Comparison of ENCODE assay signal across 24 mouse cellular contexts in genomic region chr1:91011336-91011735, GRCm38 (mm10). TPM values are rescaled to one million over a fixed set of nuclear protein-coding genes. Genes with fewer than 3 reads are reported as not detected.
A peak's percentile ranks its signal among the peaks of the same experiment; 100 is the strongest.
DNase-seq lines count a peak whose midpoint lies in the region; ATAC-seq and TF ChIP-seq lines count a peak whose summit lies in the region.
"Had no signal": no experiment of that assay in that cellular context is flagged by ENCODE, and none has a peak within 500 bp of the region (broad histone marks: within the 10 kb centered on the region; RNA-seq: fewer than 3 reads in every experiment).

No protein-coding gene starts in this region.

- H3K9me3 ChIP-seq in forebrain, embryonic 11.5 days (ENCODE audit: control insufficient read depth, low read length): no peaks in the 10 kb centered on the region
- no peaks in the 10 kb centered on the region for H3K9me3 ChIP-seq in forebrain, embryonic 14.5 days (replicated peaks; ENCODE audit: control insufficient read depth, low read length)
- no peaks in the 10 kb centered on the region for H3K9me3 ChIP-seq in heart, embryonic 10.5 days
- H3K9me3 ChIP-seq in heart, embryonic 15.5 days (replicated peaks): no peaks in the 10 kb centered on the region
- H3K9me3 ChIP-seq in heart, postnatal 0 days (replicated peaks; ENCODE audit: control insufficient read depth, low read length): no peaks in the 10 kb centered on the region
- H3K9me3 ChIP-seq: embryonic facial prominence, embryonic 13.5 days; forebrain, embryonic 15.5 days; hindbrain, embryonic 15.5 days; kidney, embryonic 15.5 days had no signal

- DNase-seq in forebrain, embryonic 11.5 days (ENCODE audit: low spot score): peak; percentile 17
- DNase-seq in forebrain, embryonic 14.5 days (ENCODE audit: low spot score): no peak
- DNase-seq in heart, embryonic 10.5 days (ENCODE audit: low spot score): no peak
- DNase-seq in heart, adult 8-10 months (ENCODE audit: low spot score): no peak
- no peak for DNase-seq in heart, adult 9 months (ENCODE audit: low spot score in 2 of 2)
- no peak for DNase-seq in heart, postnatal 0 days (ENCODE audit: low spot score)
- DNase-seq: adrenal gland, postnatal 25 days; cerebellum, adult 18-20 months; cerebellum, adult 9-11 months; cerebellum, postnatal 36 days; gastrocnemius, postnatal 10 days; kidney, adult 2 months had no signal

- 89% methylated on average over 3 of the region's 3 CpGs for WGBS in forebrain, embryonic 11.5 days
- 79% methylated on average over 3 of the region's 3 CpGs for WGBS in forebrain, embryonic 14.5 days
- WGBS in heart, embryonic 10.5 days: 83% methylated on average over 3 of the region's 3 CpGs
- 70% methylated on average over 3 of the region's 3 CpGs for WGBS in heart, embryonic 15.5 days
- WGBS in heart, postnatal 0 days: 61% methylated on average over 3 of the region's 3 CpGs

- H3K4me3 ChIP-seq in forebrain, embryonic 11.5 days (ENCODE audit: low read depth, low read length): no peak overlapping the region
- no peak overlapping the region for H3K4me3 ChIP-seq in forebrain, embryonic 14.5 days (ENCODE audit: low read depth, low read length)
- no peak overlapping the region for H3K4me3 ChIP-seq in heart, embryonic 10.5 days
- H3K4me3 ChIP-seq in heart, embryonic 15.5 days: no peak overlapping the region
- H3K4me3 ChIP-seq in heart, postnatal 0 days (ENCODE audit: low read depth, low read length): no peak overlapping the region
- H3K4me3 ChIP-seq: embryonic facial prominence, embryonic 13.5 days; forebrain, embryonic 15.5 days; hindbrain, embryonic 15.5 days; kidney, embryonic 15.5 days had no signal

- no peak overlapping the region for H3K4me2 ChIP-seq in forebrain, embryonic 11.5 days (ENCODE audit: low read depth, low read length, severe bottlenecking)
- H3K4me2 ChIP-seq in forebrain, embryonic 14.5 days (ENCODE audit: low read length): no peak overlapping the region
- no peak overlapping the region for H3K4me2 ChIP-seq in heart, embryonic 15.5 days
- no peak overlapping the region for H3K4me2 ChIP-seq in heart, postnatal 0 days (ENCODE audit: low read depth, low read length)
- H3K4me2 ChIP-seq: embryonic facial prominence, embryonic 13.5 days; forebrain, embryonic 15.5 days; hindbrain, embryonic 15.5 days; kidney, embryonic 15.5 days had no signal

- H3K4me1 ChIP-seq in forebrain, embryonic 11.5 days (replicated peaks; ENCODE audit: control insufficient read depth, insufficient read depth, low read length): no peaks in the 10 kb centered on the region
- H3K4me1 ChIP-seq in forebrain, embryonic 14.5 days (ENCODE audit: control insufficient read depth, insufficient read depth, low read length): no peaks in the 10 kb centered on the region
- peaks cover 89% of the 10 kb centered on the region for H3K4me1 ChIP-seq in heart, embryonic 10.5 days
- H3K4me1 ChIP-seq in heart, embryonic 15.5 days (replicated peaks): peaks cover 82% of the 10 kb centered on the region
- H3K4me1 ChIP-seq in heart, postnatal 0 days (ENCODE audit: control insufficient read depth, insufficient read depth): peaks cover 69% of the 10 kb centered on the region
- H3K4me1 ChIP-seq: forebrain, embryonic 15.5 days had no signal

- TF ChIP-seq CTCF in heart, postnatal 0 days (IDR thresholded peaks at IDR 0.05; ENCODE audit: low read depth): no peak

- H3K36me3 ChIP-seq in forebrain, embryonic 11.5 days (ENCODE audit: control insufficient read depth, insufficient read depth, low read length): no peaks in the 10 kb centered on the region
- H3K36me3 ChIP-seq in forebrain, embryonic 14.5 days (ENCODE audit: control insufficient read depth, insufficient read depth, low read length): no peaks in the 10 kb centered on the region
- 0 out of 2 replicates have a peak, but pooled peaks cover 2% of the 10 kb centered on the region for H3K36me3 ChIP-seq in heart, embryonic 10.5 days
- no peaks in the 10 kb centered on the region for H3K36me3 ChIP-seq in heart, embryonic 15.5 days
- no peaks in the 10 kb centered on the region; the same call in 1 of the 2 replicates for H3K36me3 ChIP-seq in heart, postnatal 0 days (replicated peaks; ENCODE audit: control insufficient read depth, insufficient read depth, low read length)
- H3K36me3 ChIP-seq: embryonic facial prominence, embryonic 13.5 days; forebrain, embryonic 15.5 days; hindbrain, embryonic 15.5 days; kidney, embryonic 15.5 days had no signal

- ATAC-seq in forebrain, embryonic 11.5 days (replicated peaks; ENCODE audit: low FRiP score): no peak
- ATAC-seq in forebrain, embryonic 14.5 days: no peak
- no peak for ATAC-seq in heart, embryonic 15.5 days (replicated peaks; ENCODE audit: insufficient number of reproducible peaks, insufficient read depth, low FRiP score, low read depth)
- ATAC-seq in heart, postnatal 0 days (ENCODE audit: insufficient read depth, low read depth): no peak
- no peak for ATAC-seq in granulocyte monocyte progenitor cell, adult 5-6 weeks (replicated peaks; ENCODE audit: poor library complexity, severe bottlenecking)
- ATAC-seq: forebrain, embryonic 15.5 days; intestine, embryonic 16.5 days had no signal

- no peak overlapping the region for H3K27ac ChIP-seq in forebrain, embryonic 11.5 days (ENCODE audit: low read depth, low read length)
- H3K27ac ChIP-seq in forebrain, embryonic 14.5 days (ENCODE audit: low read depth, low read length): no peak overlapping the region
- H3K27ac ChIP-seq in heart, embryonic 10.5 days: peak overlapping the region; percentile 84
- peak overlapping the region; percentile 98 for H3K27ac ChIP-seq in heart, embryonic 15.5 days
- peak overlapping the region; percentile 98 for H3K27ac ChIP-seq in heart, postnatal 0 days (ENCODE audit: low read depth)
- H3K27ac ChIP-seq: embryonic facial prominence, embryonic 13.5 days; forebrain, embryonic 15.5 days; hindbrain, embryonic 15.5 days; kidney, embryonic 15.5 days had no signal

- H3K27me3 ChIP-seq in forebrain, embryonic 11.5 days (ENCODE audit: control insufficient read depth, insufficient read depth, low read length): no peaks in the 10 kb centered on the region
- no peaks in the 10 kb centered on the region for H3K27me3 ChIP-seq in forebrain, embryonic 14.5 days (replicated peaks; ENCODE audit: control insufficient read depth, insufficient read depth, low read length)
- H3K27me3 ChIP-seq in heart, embryonic 10.5 days (ENCODE audit: insufficient read depth, poor library complexity, severe bottlenecking): no peaks in the 10 kb centered on the region
- no peaks in the 10 kb centered on the region for H3K27me3 ChIP-seq in heart, embryonic 15.5 days
- H3K27me3 ChIP-seq in heart, postnatal 0 days (ENCODE audit: control insufficient read depth, insufficient read depth, low read length): no peaks in the 10 kb centered on the region
- H3K27me3 ChIP-seq: embryonic facial prominence, embryonic 13.5 days; forebrain, embryonic 15.5 days; hindbrain, embryonic 15.5 days; kidney, embryonic 15.5 days had no signal

- no peak for TF ChIP-seq EP300 in heart, postnatal 0 days (IDR thresholded peaks at IDR 0.05; ENCODE audit: low read depth)

- no peak overlapping the region for H3K9ac ChIP-seq in forebrain, embryonic 11.5 days (ENCODE audit: low read length)
- H3K9ac ChIP-seq in forebrain, embryonic 14.5 days (ENCODE audit: low read length): no peak overlapping the region
- H3K9ac ChIP-seq in heart, embryonic 15.5 days: no peak overlapping the region
- H3K9ac ChIP-seq in heart, postnatal 0 days (replicated peaks; ENCODE audit: low read depth, low read length): peak overlapping the region; percentile 8; the same call in 1 of the 2 replicates
- H3K9ac ChIP-seq: embryonic facial prominence, embryonic 13.5 days; forebrain, embryonic 15.5 days; hindbrain, embryonic 15.5 days; kidney, embryonic 15.5 days had no signal

RNA-seq across cellular contexts. Expression of gene Lrrfip1, which starts 12.8 kb away (rescaled TPM):
- 21.4 and 22.1 TPM in 2 replicates for polyA plus RNA-seq in forebrain, embryonic 11.5 days (2014; fragmentation: Nextera tagmentation; extraction: Ambion mirVana)
- polyA plus RNA-seq in forebrain, embryonic 14.5 days (2014; fragmentation: Nextera tagmentation; extraction: Ambion mirVana): 27.2 and 35.6 TPM in 2 replicates
- polyA plus RNA-seq in heart, embryonic 10.5 days (2016; fragmentation: Nextera tagmentation; extraction: Ambion mirVana): 91.6 and 129 TPM in 2 replicates
- total RNA-seq in heart, adult 8-10 months (2022): 10 to 100 TPM; 55.4 to 72.1 (median 61.1) TPM
- 136 and 149 TPM in 2 replicates for polyA plus RNA-seq in heart, embryonic 15.5 days (2015; fragmentation: Nextera tagmentation; extraction: Ambion mirVana)
- total RNA-seq in heart, postnatal 0 days (2014; rRNA removed; ENCODE audit: low replicate concordance): 120 and 135 TPM in 2 replicates
- polyA plus RNA-seq in heart, postnatal 0 days (2015; fragmentation: Nextera tagmentation; extraction: Ambion mirVana): 140 and 168 TPM in 2 replicates
- 61.3 and 114 TPM in 2 replicates for total RNA-seq in granulocyte monocyte progenitor cell, adult 5-6 weeks (2014; fragmentation: Nextera tagmentation)
- 121 and 131 TPM in 2 replicates for total RNA-seq in granulocyte monocyte progenitor cell, adult 5-6 weeks (2017)

RNA-seq across cellular contexts. Expression of gene Rab17, which starts 41.9 kb away (rescaled TPM):
- not detected in 2 replicates for polyA plus RNA-seq in forebrain, embryonic 11.5 days (2014; fragmentation: Nextera tagmentation; extraction: Ambion mirVana)
- 0.11 and 0.36 TPM in 2 replicates for polyA plus RNA-seq in forebrain, embryonic 14.5 days (2014; fragmentation: Nextera tagmentation; extraction: Ambion mirVana)
- 0.71 and 0.94 TPM in 2 replicates for polyA plus RNA-seq in heart, embryonic 10.5 days (2016; fragmentation: Nextera tagmentation; extraction: Ambion mirVana)
- 1 to 10 TPM; 2.0 to 4.4 (median 3.3) TPM for total RNA-seq in heart, adult 8-10 months (2022)
- 2.9 and 3.0 TPM in 2 replicates for polyA plus RNA-seq in heart, embryonic 15.5 days (2015; fragmentation: Nextera tagmentation; extraction: Ambion mirVana)
- total RNA-seq in heart, postnatal 0 days (2014; rRNA removed; ENCODE audit: low replicate concordance): 7.1 and 8.4 TPM in 2 replicates
- polyA plus RNA-seq in heart, postnatal 0 days (2015; fragmentation: Nextera tagmentation; extraction: Ambion mirVana): 5.1 and 5.6 TPM in 2 replicates
- total RNA-seq in granulocyte monocyte progenitor cell, adult 5-6 weeks (2014; fragmentation: Nextera tagmentation): 3.1 TPM in 1 of 2 replicates, not detected in the other
- total RNA-seq in granulocyte monocyte progenitor cell, adult 5-6 weeks (2017): 0.47 and 2.0 TPM in 2 replicates
- total RNA-seq: adrenal gland, adult 18-20 months; adrenal gland, postnatal 25 days; gastrocnemius, postnatal 10 days; MEL had no signal
- polyA plus RNA-seq: hindbrain, embryonic 11.5 days had no signal

RNA-seq across cellular contexts. Expression of gene Prlh, which starts 58.4 kb away (rescaled TPM):
- polyA plus RNA-seq in forebrain, embryonic 11.5 days (2014; fragmentation: Nextera tagmentation; extraction: Ambion mirVana): not detected in 2 replicates
- not detected in 2 replicates for polyA plus RNA-seq in forebrain, embryonic 14.5 days (2014; fragmentation: Nextera tagmentation; extraction: Ambion mirVana)
- polyA plus RNA-seq in heart, embryonic 10.5 days (2016; fragmentation: Nextera tagmentation; extraction: Ambion mirVana): not detected in 2 replicates
- total RNA-seq in heart, adult 8-10 months (2022): not detected
- polyA plus RNA-seq in heart, embryonic 15.5 days (2015; fragmentation: Nextera tagmentation; extraction: Ambion mirVana): not detected in 2 replicates
- not detected in 2 replicates for total RNA-seq in heart, postnatal 0 days (2014; rRNA removed; ENCODE audit: low replicate concordance)
- polyA plus RNA-seq in heart, postnatal 0 days (2015; fragmentation: Nextera tagmentation; extraction: Ambion mirVana): not detected in 2 replicates
- total RNA-seq in granulocyte monocyte progenitor cell, adult 5-6 weeks (2014; fragmentation: Nextera tagmentation): not detected in 2 replicates
- total RNA-seq in granulocyte monocyte progenitor cell, adult 5-6 weeks (2017): not detected in 2 replicates
- total RNA-seq: adrenal gland, adult 18-20 months; adrenal gland, postnatal 25 days; gastrocnemius, postnatal 10 days; MEL had no signal
- polyA plus RNA-seq: C2C12; embryonic facial prominence, embryonic 13.5 days; forebrain, embryonic 15.5 days; gonadal fat pad, adult 2 months; hindbrain, embryonic 11.5 days; hindbrain, embryonic 15.5 days; intestine, embryonic 16.5 days; kidney, adult 2 months; kidney, embryonic 15.5 days had no signal

Comparison
In these comparisons a context has a peak if more than half of its experiments do, and no peak if none do; other contexts are left out.
1. H3K27ac ChIP-seq: peak in heart, embryonic 10.5 days (single experiment), heart, embryonic 15.5 days (single experiment) and heart, postnatal 0 days (single experiment); none in forebrain, embryonic 11.5 days (single experiment) and forebrain, embryonic 14.5 days (single experiment).